Mouse (Mus musculus) ES-Bruce4 (cell line): ENCODE measurements around the gene Ppih. TPM values are rescaled to one million over a fixed set of nuclear protein-coding genes. Genes with fewer than 3 reads are reported as not detected.

ENCODE experiments used
- H3K27ac ChIP-seq: 2 replicates; pipeline ENCODE4 v1.5.1; 2012; ENCODE audit warnings: low read length, inconsistent platforms; ENCODE audit not compliant: insufficient read depth
- H3K27me3 ChIP-seq: 2 replicates; pipeline ENCODE4 v1.6.1; 2012; ENCODE audit warnings: mild to moderate bottlenecking, low read length, inconsistent platforms; ENCODE audit not compliant: control insufficient read depth, poor library complexity, insufficient read depth, severe bottlenecking
- H3K36me3 ChIP-seq: 2 replicates; pipeline ENCODE4 v1.6.1; 2012; ENCODE audit warnings: inconsistent platforms, mild to moderate bottlenecking, low read length, moderate library complexity; ENCODE audit not compliant: control insufficient read depth, poor library complexity, insufficient read depth, severe bottlenecking
- H3K4me1 ChIP-seq: one replicate; pipeline ENCODE4 v1.8.1; 2011; ENCODE audit warnings: low read length; ENCODE audit not compliant: control insufficient read depth, insufficient read depth
- H3K4me3 ChIP-seq: 2 replicates; pipeline ENCODE4 v1.5.1; 2011; ENCODE audit warnings: low read depth, mild to moderate bottlenecking, low read length
- H3K9ac ChIP-seq: 2 replicates; pipeline ENCODE4 v1.6.1; 2012; ENCODE audit warnings: low read depth, mild to moderate bottlenecking, inconsistent platforms; ENCODE audit not compliant: poor library complexity, severe bottlenecking
- H3K9me3 ChIP-seq: replicated peaks from 2 replicates; pipeline ENCODE4 v1.6.1; 2012; ENCODE audit warnings: mild to moderate bottlenecking, low read length, inconsistent platforms; ENCODE audit not compliant: control insufficient read depth, poor library complexity, insufficient read depth, severe bottlenecking
- CTCF ChIP-seq: IDR thresholded peaks from one replicate; pipeline ENCODE4 v1.8.1; 2011; ENCODE audit warnings: low read depth, low read length
- EP300 ChIP-seq: IDR thresholded peaks from 2 replicates; pipeline ENCODE4 v1.6.1; 2011; ENCODE audit warnings: low read depth, low read length; ENCODE audit not compliant: insufficient read depth
- POLR2A ChIP-seq: IDR thresholded peaks from one replicate; pipeline ENCODE4 v1.8.1; 2011; ENCODE audit warnings: low read length; ENCODE audit not compliant: insufficient read depth
- polyA plus RNA-seq: library from polyadenylated mRNA; stranded (reverse); fragments of >200 nt; gene quantifications from 2 replicates; pipeline ENCODE4 v1.2.4, GENCODE M21; 2011; ENCODE audit warnings: low read depth; ENCODE audit not compliant: missing spikeins, insufficient read depth, insufficient read length

Ppih gene
- polyA plus RNA-seq, 1 experiment = 135 TPM

DNA sequence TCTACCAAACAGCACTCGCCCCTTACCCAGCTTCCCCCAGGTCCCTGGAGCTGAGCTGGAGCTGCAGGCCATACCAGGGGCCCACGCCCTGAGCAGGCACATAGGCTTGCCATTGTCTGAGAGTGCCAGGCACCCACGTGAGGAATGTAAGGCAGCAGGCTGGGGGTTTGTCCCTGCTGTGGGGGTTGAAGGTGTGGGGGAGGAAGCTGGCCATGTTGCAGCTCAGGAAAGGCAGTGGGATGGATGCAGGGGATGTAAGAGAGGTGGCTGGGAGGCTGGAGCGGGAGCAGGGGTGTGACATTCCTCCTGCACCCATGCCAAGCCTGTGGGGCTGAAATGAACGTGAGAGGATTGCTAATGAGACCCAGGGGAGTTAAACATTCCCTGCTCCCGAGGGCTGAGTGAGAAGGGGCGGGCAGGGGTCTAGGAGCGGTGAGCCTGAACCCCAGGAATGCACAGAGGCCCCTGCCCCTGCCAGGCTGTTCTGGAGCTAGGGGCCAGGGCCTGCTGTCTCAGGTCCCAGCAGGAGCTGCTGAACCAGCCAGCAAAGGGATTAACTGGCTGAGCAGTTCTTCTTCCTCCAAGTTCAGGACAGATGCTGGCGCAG, 66.2 kb downstream of the Ppih start:
- H3K9ac ChIP-seq = no peak overlapping the region
- TF ChIP-seq EP300 = no peak
- TF ChIP-seq POLR2A = no peak
- no peak for TF ChIP-seq CTCF
- H3K27ac ChIP-seq = no peak overlapping the region
- H3K4me1 ChIP-seq = no peaks in the 10 kb centered on the region
- no peak overlapping the region for H3K4me3 ChIP-seq
- H3K27me3 ChIP-seq = no peaks in the 10 kb centered on the region
- no peaks in the 10 kb centered on the region for H3K9me3 ChIP-seq
- H3K36me3 ChIP-seq = no peaks in the 10 kb centered on the region

DNA sequence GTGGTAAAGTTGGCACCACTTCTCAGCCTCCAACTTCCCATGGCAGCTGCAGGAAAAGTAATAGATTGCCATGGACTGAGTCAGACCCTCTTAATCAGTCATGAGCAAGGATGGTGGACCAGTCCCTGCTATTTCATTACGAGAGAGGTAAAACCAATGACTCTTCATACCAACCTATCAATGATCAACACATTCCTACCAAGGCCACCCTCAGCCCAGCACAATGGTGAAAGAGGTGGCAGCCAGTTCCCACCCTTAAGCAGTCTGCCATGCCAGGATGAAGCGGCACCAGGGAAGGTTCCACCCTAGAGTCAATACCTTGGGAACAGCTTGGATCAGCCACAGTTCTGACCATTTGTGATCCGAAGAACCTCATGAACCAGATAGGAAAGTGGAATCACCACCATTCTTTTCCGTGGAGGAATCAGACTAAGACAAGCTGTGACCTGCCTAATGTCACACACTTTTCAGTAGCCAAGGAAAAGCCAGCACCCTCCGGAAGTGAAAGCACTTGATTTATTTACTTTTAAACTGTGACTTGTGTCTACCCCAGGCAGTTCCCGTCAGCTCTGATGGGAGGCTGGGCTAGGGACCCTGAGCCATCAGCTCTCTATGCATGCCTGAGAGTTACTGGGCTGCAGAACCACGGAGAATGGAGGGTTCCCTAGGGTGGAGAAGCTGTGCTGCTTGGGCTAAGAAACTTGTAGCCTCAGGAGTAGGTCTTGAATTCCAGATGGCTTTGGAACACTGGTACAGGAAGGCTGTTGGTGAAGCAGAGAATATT, 68.1 kb downstream of the Ppih start:
- H3K36me3 ChIP-seq = no peaks in the 10 kb centered on the region
- no peaks in the 10 kb centered on the region for H3K4me1 ChIP-seq
- H3K27ac ChIP-seq = no peak overlapping the region
- no peak overlapping the region for H3K9ac ChIP-seq
- no peaks in the 10 kb centered on the region for H3K9me3 ChIP-seq
- no peak overlapping the region for H3K4me3 ChIP-seq
- no peak for TF ChIP-seq CTCF
- TF ChIP-seq POLR2A = no peak
- TF ChIP-seq EP300 = no peak
- no peaks in the 10 kb centered on the region for H3K27me3 ChIP-seq

Other genes with a start within 250 kb of the Ppih start
- 682 and 697 TPM in 2 replicates for gene Slc2a1, start 211.8 kb downstream of the Ppih start, polyA plus RNA-seq
- gene Zfp691, start 146.4 kb downstream of the Ppih start, polyA plus RNA-seq = 12.3 and 14.8 TPM in 2 replicates
- 0.37 and 0.52 TPM in 2 replicates for gene Ermap, start 130.5 kb downstream of the Ppih start, polyA plus RNA-seq
- gene Svbp, start 125.2 kb downstream of the Ppih start, polyA plus RNA-seq = 34.2 and 39.1 TPM in 2 replicates
- gene Tmem269, start 102.3 kb downstream of the Ppih start, polyA plus RNA-seq = 0.73 TPM in 1 of 2 replicates, not detected in the other
- gene AU022252, start 87.8 kb downstream of the Ppih start, polyA plus RNA-seq = 20.7 and 21.0 TPM in 2 replicates
- 25.8 and 30.0 TPM in 2 replicates for gene P3h1, start 87.6 kb downstream of the Ppih start, polyA plus RNA-seq
- 0.15 and 0.35 TPM in 2 replicates for gene Cldn19, start 65.1 kb downstream of the Ppih start, polyA plus RNA-seq
- 1,520 and 1,534 TPM in 2 replicates for gene Ybx1, start 25.9 kb downstream of the Ppih start, polyA plus RNA-seq
- gene Ccdc30, start 95.0 kb upstream of the Ppih start, polyA plus RNA-seq = 6.0 and 6.9 TPM in 2 replicates
- gene Ppcs, start 101.9 kb upstream of the Ppih start, polyA plus RNA-seq = 13.3 and 15.5 TPM in 2 replicates
- 0.96 TPM in 1 of 2 replicates, not detected in the other for gene Zmynd12, start 102.3 kb upstream of the Ppih start, polyA plus RNA-seq
- 3.3 and 5.5 TPM in 2 replicates for gene Rimkla, start 172.1 kb upstream of the Ppih start, polyA plus RNA-seq
- 47.9 and 51.0 TPM in 2 replicates for gene Foxj3, start 216.5 kb upstream of the Ppih start, polyA plus RNA-seq
- 1.2 and 2.2 TPM in 2 replicates for gene Frg2f1, start 219.0 kb upstream of the Ppih start, polyA plus RNA-seq